In genomic region chr7:70280643-70281380, GRCm38 (mm10) we compare ENCODE assay signal across 7 mouse cellular contexts.
DNase-seq lines count a peak whose midpoint lies in the region; ATAC-seq and TF ChIP-seq lines count a peak whose summit lies in the region.

No protein-coding gene starts in this region.

- no peak for TF ChIP-seq POLR2A in thymus, adult 2 months (IDR thresholded peaks at IDR 0.05; ENCODE audit: control insufficient read depth, extremely low read depth, insufficient read depth, low read length, poor library complexity)

- no peaks in the 10 kb centered on the region for H3K9me3 ChIP-seq in hindbrain, embryonic 14.5 days (ENCODE audit: control insufficient read depth, low read length)
- H3K9me3 ChIP-seq in liver, embryonic 15.5 days (replicated peaks) = no peaks in the 10 kb centered on the region

- H3K36me3 ChIP-seq in hindbrain, embryonic 14.5 days (replicated peaks; ENCODE audit: control insufficient read depth, insufficient read depth) = no peaks in the 10 kb centered on the region
- H3K36me3 ChIP-seq in liver, embryonic 15.5 days (replicated peaks) = no peaks in the 10 kb centered on the region
- no peaks in the 10 kb centered on the region for H3K36me3 ChIP-seq in thymus, adult 2 months (ENCODE audit: control insufficient read depth, insufficient read depth, low read length)

- no peak for ATAC-seq in hindbrain, embryonic 14.5 days (ENCODE audit: low FRiP score)
- no peak for ATAC-seq in liver, embryonic 15.5 days (ENCODE audit: insufficient read depth)

- TF ChIP-seq CTCF in thymus, adult 2 months (IDR thresholded peaks at IDR 0.05; ENCODE audit: borderline replicate concordance, control insufficient read depth, extremely low read depth, insufficient read depth, low read length, poor library complexity) = no peak

- peak overlapping the region; percentile 42 for H3K4me2 ChIP-seq in hindbrain, embryonic 14.5 days (replicated peaks)
- peak overlapping the region; percentile 40 for H3K4me2 ChIP-seq in liver, embryonic 15.5 days

- H3K9ac ChIP-seq in hindbrain, embryonic 14.5 days = no peak overlapping the region
- H3K9ac ChIP-seq in liver, embryonic 15.5 days = no peak overlapping the region

- H3K27ac ChIP-seq in hindbrain, embryonic 14.5 days = no peak overlapping the region
- no peak overlapping the region for H3K27ac ChIP-seq in liver, embryonic 15.5 days (replicated peaks)
- no peak overlapping the region for H3K27ac ChIP-seq in thymus, adult 2 months (ENCODE audit: control insufficient read depth, insufficient read depth, low read length)

- H3K4me3 ChIP-seq in hindbrain, embryonic 14.5 days (replicated peaks; ENCODE audit: low read length) = peak overlapping the region; percentile 8
- H3K4me3 ChIP-seq in liver, embryonic 15.5 days (replicated peaks) = no peak overlapping the region
- H3K4me3 ChIP-seq in thymus, adult 2 months (ENCODE audit: control insufficient read depth, insufficient read depth, low read length) = no peak overlapping the region

- DNase-seq in R1 (ENCODE audit: low read depth, low spot score) = peak; percentile 59
- peak; percentile 59 for DNase-seq in embryo, embryonic 11 days
- no peak for DNase-seq in hindbrain, embryonic 14.5 days (ENCODE audit: low spot score)
- DNase-seq in yolk sac, embryonic 10.5 days (ENCODE audit: low spot score) = peak; percentile 31
- DNase-seq in thymus, adult 2 months = no peak
- DNase-seq in layer of hippocampus, adult 9-11 months = no peak

- H3K27me3 ChIP-seq in hindbrain, embryonic 14.5 days (ENCODE audit: control insufficient read depth, insufficient read depth, low read length) = peaks cover 95% of the 10 kb centered on the region
- peaks cover 70% of the 10 kb centered on the region for H3K27me3 ChIP-seq in liver, embryonic 15.5 days
- H3K27me3 ChIP-seq in thymus, adult 2 months (ENCODE audit: control insufficient read depth, insufficient read depth, low read length) = no peaks in the 10 kb centered on the region; the same call in 1 of the 2 replicates

- H3K4me1 ChIP-seq in hindbrain, embryonic 14.5 days (replicated peaks; ENCODE audit: control insufficient read depth, insufficient read depth, low read length) = 0 out of 2 replicates have a peak, but pooled peaks cover 9% of the 10 kb centered on the region
- H3K4me1 ChIP-seq in liver, embryonic 15.5 days (replicated peaks) = no peaks in the 10 kb centered on the region
- no peaks in the 10 kb centered on the region for H3K4me1 ChIP-seq in thymus, adult 2 months (replicated peaks; ENCODE audit: control insufficient read depth, insufficient read depth, low read length)

- 1% methylated on average over 42 of the region's 42 CpGs for WGBS in hindbrain, embryonic 14.5 days
- WGBS in liver, embryonic 15.5 days (ENCODE audit: insufficient replicate concordance) = 2% methylated on average over 42 of the region's 42 CpGs
- 7% methylated on average over 42 of the region's 42 CpGs for WGBS in thymus, adult 2 months

Comparison
In these comparisons a context has a peak if more than half of its experiments do, and no peak if none do; other contexts are left out.
1. DNase-seq: peak in R1 (single experiment), embryo, embryonic 11 days (single experiment) and yolk sac, embryonic 10.5 days (single experiment); none in hindbrain, embryonic 14.5 days (single experiment), thymus, adult 2 months (single experiment) and layer of hippocampus, adult 9-11 months (single experiment).